In genomic region chr7:139152927-139153326, GRCm38 (mm10) we compare ENCODE assay signal across 14 mouse cellular contexts. TPM values are rescaled to one million over a fixed set of nuclear protein-coding genes. Genes with fewer than 3 reads are reported as not detected.
DNase-seq lines count a peak whose midpoint lies in the region; ATAC-seq and TF ChIP-seq lines count a peak whose summit lies in the region.
"Had no signal": no experiment of that assay in that cellular context is flagged by ENCODE, and none has a peak within 500 bp of the region (broad histone marks: within the 10 kb centered on the region; RNA-seq: fewer than 3 reads in every experiment).

No protein-coding gene starts in this region.

- no peak overlapping the region for H3K4me2 ChIP-seq in kidney, embryonic 16.5 days (replicated peaks; ENCODE audit: low read depth, low read length)
- H3K4me2 ChIP-seq in intestine, embryonic 15.5 days (replicated peaks), result no peak overlapping the region
- H3K4me2 ChIP-seq: heart, embryonic 13.5 days; midbrain, embryonic 12.5 days had no signal

- no peak overlapping the region for H3K4me3 ChIP-seq in kidney, adult 2 months (ENCODE audit: insufficient read depth, low read depth, low read length)
- no peak overlapping the region for H3K4me3 ChIP-seq in kidney, embryonic 16.5 days (ENCODE audit: low read length)
- H3K4me3 ChIP-seq in intestine, embryonic 15.5 days (replicated peaks), result no peak overlapping the region
- H3K4me3 ChIP-seq: erythroblast, embryonic 14.5 days; heart, embryonic 13.5 days; midbrain, embryonic 12.5 days had no signal

- peak; percentile 41 for DNase-seq in kidney, adult 2 months
- peak; percentile 42 for DNase-seq in right cerebral cortex, adult 18-20 months
- DNase-seq in right cerebral cortex, postnatal 4 days, result no peak
- DNase-seq in heart, postnatal 4 days, result peak; percentile 37
- DNase-seq: adrenal gland, postnatal 14 days; liver, postnatal 0 days; thymus, postnatal 4 days had no signal

- peak overlapping the region; percentile 51; the same call in 1 of the 2 replicates for H3K27ac ChIP-seq in kidney, adult 2 months (ENCODE audit: insufficient read depth, low read depth, low read length)
- no peak overlapping the region for H3K27ac ChIP-seq in kidney, embryonic 16.5 days (ENCODE audit: low read length)
- H3K27ac ChIP-seq in intestine, embryonic 15.5 days, result no peak overlapping the region
- H3K27ac ChIP-seq: heart, embryonic 13.5 days; midbrain, embryonic 12.5 days; stomach, postnatal 0 days had no signal

- peaks cover 11% of the 10 kb centered on the region; the same call in 1 of the 2 replicates for H3K4me1 ChIP-seq in kidney, adult 2 months (ENCODE audit: control insufficient read depth, insufficient read depth, low read length)
- peaks cover 23% of the 10 kb centered on the region for H3K4me1 ChIP-seq in kidney, embryonic 16.5 days (ENCODE audit: insufficient read depth, low read length)
- H3K4me1 ChIP-seq in intestine, embryonic 15.5 days (replicated peaks), result peaks cover 10% of the 10 kb centered on the region; the same call in 1 of the 2 replicates

- H3K9ac ChIP-seq in kidney, embryonic 16.5 days (replicated peaks; ENCODE audit: low read length), result no peak overlapping the region
- H3K9ac ChIP-seq in intestine, embryonic 15.5 days, result no peak overlapping the region
- H3K9ac ChIP-seq: heart, embryonic 13.5 days; liver, postnatal 0 days; midbrain, embryonic 12.5 days had no signal

- WGBS in kidney, adult 2 months, result 60% methylated on average over 7 of the region's 7 CpGs
- WGBS in kidney, embryonic 16.5 days, result 74% methylated on average over 7 of the region's 7 CpGs
- 70% methylated on average over 7 of the region's 7 CpGs for WGBS in intestine, embryonic 15.5 days

- no peaks in the 10 kb centered on the region for H3K9me3 ChIP-seq in kidney, embryonic 16.5 days (ENCODE audit: low read length)
- no peaks in the 10 kb centered on the region for H3K9me3 ChIP-seq in intestine, embryonic 15.5 days
- H3K9me3 ChIP-seq: heart, embryonic 13.5 days; midbrain, embryonic 12.5 days had no signal

- no peak for ATAC-seq in kidney, embryonic 16.5 days (ENCODE audit: low FRiP score, low TSS enrichment)
- ATAC-seq in intestine, embryonic 15.5 days, result no peak
- ATAC-seq in granulocyte monocyte progenitor cell, adult 5-6 weeks (replicated peaks; ENCODE audit: poor library complexity, severe bottlenecking), result no peak
- ATAC-seq: liver, postnatal 0 days had no signal

- no peaks in the 10 kb centered on the region for H3K36me3 ChIP-seq in kidney, adult 2 months (ENCODE audit: control insufficient read depth, insufficient read depth, low read length)
- H3K36me3 ChIP-seq in kidney, embryonic 16.5 days (ENCODE audit: insufficient read depth, low read length), result no peaks in the 10 kb centered on the region
- H3K36me3 ChIP-seq in intestine, embryonic 15.5 days, result no peaks in the 10 kb centered on the region
- H3K36me3 ChIP-seq: heart, embryonic 13.5 days; midbrain, embryonic 12.5 days had no signal

- TF ChIP-seq POLR2A in kidney, adult 2 months (IDR thresholded peaks at IDR 0.05; ENCODE audit: low read depth, low read length), result no peak

- no peaks in the 10 kb centered on the region for H3K27me3 ChIP-seq in kidney, adult 2 months (replicated peaks; ENCODE audit: control insufficient read depth, insufficient read depth, low read length)
- no peaks in the 10 kb centered on the region for H3K27me3 ChIP-seq in kidney, embryonic 16.5 days (ENCODE audit: insufficient read depth, low read length)
- no peaks in the 10 kb centered on the region for H3K27me3 ChIP-seq in intestine, embryonic 15.5 days (replicated peaks)

- TF ChIP-seq CTCF in kidney, adult 2 months (conservative IDR thresholded peaks at IDR 0.05; ENCODE audit: insufficient read depth, insufficient read length, low read depth, low read length), result no peak

RNA-seq across cellular contexts. Expression of gene Lrrc27, which starts 59.9 kb away (rescaled TPM):
- polyA plus RNA-seq in kidney, adult 2 months (2012; rRNA removed), result 3.3 and 3.7 TPM in 2 replicates
- 2.8 and 3.3 TPM in 2 replicates for polyA plus RNA-seq in kidney, embryonic 16.5 days (2015; fragmentation: Nextera tagmentation; extraction: Ambion mirVana)
- 1 to 10 TPM; 3.4 to 5.0 TPM for total RNA-seq in heart, postnatal 4 days (2021)
- 4.4 TPM in 2 replicates for polyA plus RNA-seq in intestine, embryonic 15.5 days (2015; fragmentation: Nextera tagmentation; extraction: Ambion mirVana)
- 7.4 TPM in 1 of 2 replicates, not detected in the other for total RNA-seq in granulocyte monocyte progenitor cell, adult 5-6 weeks (2014; fragmentation: Nextera tagmentation)
- total RNA-seq in granulocyte monocyte progenitor cell, adult 5-6 weeks (2017), result 0.56 and 3.5 TPM in 2 replicates
- polyA plus RNA-seq: erythroblast, embryonic 14.5 days had no signal
